Mouse (Mus musculus) fibroblast of lung, adult 2 months (primary cell): ENCODE results near the gene Syde2.

Experiments used
- DNase-seq: peaks from one replicate; pipeline ENCODE4 v3.0.0-alpha.2; 2011; ENCODE audit warnings: low read depth

Syde2 gene

DNA sequence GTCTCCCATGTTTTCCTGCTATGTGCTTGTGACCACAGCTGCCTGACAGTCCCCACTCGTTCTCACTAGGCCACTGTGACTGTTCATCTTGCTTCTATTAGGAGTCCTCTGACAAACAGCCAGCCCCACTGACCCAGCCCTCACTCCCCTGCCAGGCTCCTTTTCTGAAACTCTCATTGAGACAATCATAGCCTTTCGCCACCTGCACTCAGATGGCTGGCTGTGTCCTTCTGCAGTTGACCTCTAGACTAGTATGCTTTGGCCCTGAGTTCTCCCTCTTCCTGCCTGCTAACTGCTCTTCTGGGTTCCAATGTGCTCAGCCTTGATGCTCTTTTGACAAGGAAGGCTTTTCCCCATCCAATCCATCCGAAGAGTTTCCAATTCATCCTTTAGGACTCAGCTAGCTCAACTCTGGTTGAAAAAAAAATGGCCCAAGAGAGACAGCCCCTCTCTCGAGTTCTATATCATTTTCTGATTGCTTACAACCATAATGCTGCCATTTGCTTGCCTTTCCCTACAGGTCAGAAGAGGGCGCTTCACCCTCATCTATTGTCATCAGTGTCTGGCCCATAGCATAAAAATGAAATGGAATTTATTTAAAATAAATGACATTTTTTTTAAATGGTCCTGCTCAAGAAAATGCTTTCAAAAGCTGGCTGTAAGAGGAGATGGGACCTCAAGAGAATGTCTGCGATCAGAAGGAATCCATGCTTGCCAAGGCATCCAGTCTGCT lies 65.6 kb downstream of the Syde2 start:
- no peak for DNase-seq

- no peak for DNase-seq
Observed at GRCm38 (mm10) chr3:146053873-146054272, 66.2 kb downstream of the Syde2 start.

DNA sequence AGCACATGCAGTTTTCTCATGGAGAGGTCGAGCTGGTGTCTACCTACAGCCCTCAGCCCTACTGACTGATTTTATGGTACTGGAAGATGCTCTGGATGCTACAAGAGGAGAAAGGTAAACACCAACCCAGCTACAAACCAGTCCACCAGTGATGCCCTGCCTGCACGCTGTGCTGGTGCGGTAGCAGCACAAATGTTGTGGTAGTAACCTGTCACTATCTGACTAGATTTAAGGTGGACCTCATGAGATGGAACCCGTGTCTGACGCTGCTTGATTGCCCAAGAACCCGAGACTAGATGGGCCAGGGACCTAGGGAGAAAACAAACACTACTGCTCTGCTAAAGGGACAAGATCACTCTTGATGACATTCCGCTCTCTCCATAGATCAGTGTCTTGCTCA lies 69.5 kb downstream of the Syde2 start:
- no peak for DNase-seq

DNA sequence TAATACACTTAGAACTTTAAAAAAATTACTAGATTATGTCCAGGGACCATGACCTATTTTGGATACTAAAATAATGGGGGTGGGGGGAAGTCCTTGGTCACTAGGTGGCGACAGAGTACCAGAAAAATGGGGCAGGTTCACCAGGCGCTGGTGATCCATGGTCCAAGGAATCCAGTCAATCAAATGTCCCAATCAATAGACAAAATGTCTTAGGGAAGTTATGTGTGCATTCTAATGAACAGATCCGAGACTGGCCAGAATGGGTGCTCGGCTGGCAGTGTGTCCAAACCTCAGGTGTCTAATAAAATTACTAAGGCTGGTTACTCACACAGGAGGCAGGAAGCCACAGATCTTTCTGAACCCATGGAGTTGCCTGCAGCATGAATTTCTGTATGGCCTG lies 70.6 kb downstream of the Syde2 start:
- DNase-seq = no peak

DNA sequence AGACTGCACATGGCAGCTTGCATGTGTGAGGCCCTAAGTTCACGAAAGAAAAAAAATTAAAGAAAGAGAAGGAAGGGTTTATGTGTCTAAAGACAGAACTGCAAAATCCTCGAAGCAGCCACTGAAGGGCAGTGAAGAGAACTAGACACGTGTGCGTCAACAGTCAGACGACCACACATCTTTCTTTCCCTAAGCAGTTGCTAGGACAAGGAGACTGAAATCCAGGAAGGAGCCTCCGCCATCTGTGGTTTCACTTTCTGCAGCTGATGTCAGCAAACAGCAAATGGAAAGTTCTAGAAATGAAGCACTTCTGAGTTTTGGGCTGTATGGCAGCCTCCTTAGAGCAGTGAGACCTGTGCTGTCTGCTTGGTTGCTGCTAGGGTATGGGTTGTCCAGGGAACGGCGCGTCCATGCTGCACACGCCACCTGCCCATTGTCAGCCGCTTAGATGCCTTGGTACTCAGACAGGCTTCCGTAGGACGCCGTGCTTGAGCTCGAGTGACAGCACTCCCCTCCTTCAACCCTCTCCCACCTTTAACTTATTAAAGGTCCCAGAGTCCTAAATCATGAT lies 71.8 kb downstream of the Syde2 start:
- DNase-seq = no peak

GRCm38 (mm10) chr3:146063146-146063545 lies 75.5 kb downstream of the Syde2 start:
- DNase-seq = no peak

- no peak for DNase-seq
Observed at GRCm38 (mm10) chr3:146069276-146069675, 81.6 kb downstream of the Syde2 start.
